14 mouse cellular contexts compared by ENCODE assay signal in the genomic region with DNA sequence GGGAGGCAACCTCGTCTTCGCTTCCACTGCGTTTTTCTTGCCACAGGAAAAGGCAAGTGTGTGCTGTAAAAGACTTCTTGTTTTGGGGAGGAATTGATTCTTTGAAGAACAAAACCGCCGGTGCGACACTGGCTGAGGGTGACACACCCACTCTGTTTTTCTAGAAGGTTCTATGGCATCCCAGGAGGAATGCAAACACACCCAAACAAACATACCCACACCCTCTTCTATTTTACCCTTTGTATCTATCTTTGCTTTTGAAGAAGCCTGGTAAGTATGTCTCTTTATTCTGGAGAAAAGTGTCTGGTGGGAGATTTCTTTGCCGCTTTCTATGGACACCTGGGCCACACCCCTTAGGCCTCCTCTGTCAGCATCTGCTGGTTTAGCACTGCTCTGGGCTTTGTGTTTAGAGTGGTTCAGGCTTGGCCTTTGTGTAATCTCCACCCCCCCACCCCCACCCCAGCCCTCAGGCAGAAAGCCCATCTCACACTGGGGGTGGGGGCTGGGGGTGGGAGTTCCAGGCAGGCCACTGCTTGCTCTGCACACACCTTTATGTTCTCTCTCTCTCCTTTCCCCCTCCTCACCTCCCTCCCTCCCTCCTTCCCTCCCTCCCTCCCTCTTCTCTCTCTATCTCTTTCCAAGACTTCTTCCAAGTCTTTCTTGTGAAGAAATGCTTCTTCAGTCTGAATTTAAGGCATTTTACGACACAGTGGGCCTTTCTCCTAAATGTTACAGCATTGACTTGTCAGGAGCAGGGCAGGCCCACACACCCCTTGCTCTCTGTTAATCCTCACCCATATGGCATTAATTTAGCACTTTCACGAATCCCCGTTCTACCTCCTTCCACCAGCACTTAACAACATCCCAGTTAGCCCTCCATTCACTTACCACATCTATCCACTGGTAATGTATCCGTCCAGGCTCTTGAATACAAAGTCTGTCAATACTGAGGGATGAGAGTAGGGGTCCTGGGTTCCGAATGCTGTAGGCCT.
A peak's percentile ranks its signal among the peaks of the same experiment; 100 is the strongest.
DNase-seq lines count a peak whose midpoint lies in the region; ATAC-seq and TF ChIP-seq lines count a peak whose summit lies in the region.
"Had no signal": no experiment of that assay in that cellular context is flagged by ENCODE, and none has a peak within 500 bp of the region (broad histone marks: within the 10 kb centered on the region; RNA-seq: fewer than 3 reads in every experiment).

No protein-coding gene starts in this region.

- TF ChIP-seq CTCF in layer of hippocampus, adult 2 months (conservative IDR thresholded peaks at IDR 0.05): no peak

- H3K4me1 ChIP-seq in kidney, embryonic 14.5 days (ENCODE audit: control insufficient read depth, insufficient read depth, low read length): 0 out of 2 replicates have a peak, but pooled peaks cover 4% of the 10 kb centered on the region
- peaks cover 24% of the 10 kb centered on the region for H3K4me1 ChIP-seq in embryonic facial prominence, embryonic 14.5 days (ENCODE audit: control insufficient read depth, insufficient read depth, low read length)

- no peak overlapping the region for H3K4me3 ChIP-seq in kidney, embryonic 14.5 days (ENCODE audit: low read length)
- H3K4me3 ChIP-seq in embryonic facial prominence, embryonic 14.5 days (ENCODE audit: low read depth, low read length): no peak overlapping the region
- no peak overlapping the region for H3K4me3 ChIP-seq in myocyte
- no peak overlapping the region for H3K4me3 ChIP-seq in layer of hippocampus, adult 2 months
- H3K4me3 ChIP-seq: midbrain, embryonic 12.5 days; neural tube, embryonic 12.5 days had no signal

- no peak overlapping the region for H3K4me2 ChIP-seq in kidney, embryonic 14.5 days (replicated peaks; ENCODE audit: low read depth, low read length)
- no peak overlapping the region for H3K4me2 ChIP-seq in embryonic facial prominence, embryonic 14.5 days (ENCODE audit: low read depth, low read length)
- H3K4me2 ChIP-seq in myocyte (ENCODE audit: low read depth): peak overlapping the region; percentile 53
- H3K4me2 ChIP-seq: midbrain, embryonic 12.5 days; neural tube, embryonic 12.5 days had no signal

- WGBS in kidney, embryonic 14.5 days: 68% methylated on average over 12 of the region's 12 CpGs
- WGBS in embryonic facial prominence, embryonic 14.5 days: 49% methylated on average over 12 of the region's 12 CpGs

- no peak for DNase-seq in kidney, adult 9 months
- peak; percentile 39 for DNase-seq in WW6 (ENCODE audit: low read depth, low spot score)
- peak; percentile 54 for DNase-seq in embryonic facial prominence, embryonic 14.5 days (ENCODE audit: low spot score)
- DNase-seq in thymus, postnatal 0 days (ENCODE audit: low spot score): no peak
- no peak for DNase-seq in layer of hippocampus, adult 2 months (ENCODE audit: low spot score in 2 of 2)
- no peak for DNase-seq in spleen, postnatal 36 days (ENCODE audit: low spot score in 2 of 2)
- DNase-seq: cerebellum, adult 18-20 months; kidney, postnatal 36 days; right cerebral cortex, postnatal 14 days had no signal

- H3K9me3 ChIP-seq in kidney, embryonic 14.5 days (ENCODE audit: control insufficient read depth, low read length): no peaks in the 10 kb centered on the region
- H3K9me3 ChIP-seq in embryonic facial prominence, embryonic 14.5 days (ENCODE audit: control insufficient read depth, low read length): no peaks in the 10 kb centered on the region
- H3K9me3 ChIP-seq: midbrain, embryonic 12.5 days; neural tube, embryonic 12.5 days had no signal

- H3K79me2 ChIP-seq in myocyte (ENCODE audit: control insufficient read depth, insufficient read depth): no peaks in the 10 kb centered on the region

- H3K36me3 ChIP-seq in kidney, embryonic 14.5 days (ENCODE audit: control insufficient read depth, insufficient read depth, low read length): no peaks in the 10 kb centered on the region
- no peaks in the 10 kb centered on the region for H3K36me3 ChIP-seq in embryonic facial prominence, embryonic 14.5 days (ENCODE audit: control insufficient read depth, insufficient read depth, low read length)
- H3K36me3 ChIP-seq in myocyte (ENCODE audit: control insufficient read depth, insufficient read depth): no peaks in the 10 kb centered on the region
- H3K36me3 ChIP-seq: midbrain, embryonic 12.5 days; neural tube, embryonic 12.5 days had no signal

- H3K27me3 ChIP-seq in kidney, embryonic 14.5 days (ENCODE audit: control insufficient read depth, insufficient read depth, low read length): peaks cover 5% of the 10 kb centered on the region; the same call in 1 of the 2 replicates
- H3K27me3 ChIP-seq in embryonic facial prominence, embryonic 14.5 days (replicated peaks; ENCODE audit: control insufficient read depth, insufficient read depth, low read length): no peaks in the 10 kb centered on the region
- no peaks in the 10 kb centered on the region for H3K27me3 ChIP-seq in myocyte (ENCODE audit: control insufficient read depth, insufficient read depth, insufficient read length)
- H3K27me3 ChIP-seq: midbrain, embryonic 12.5 days; neural tube, embryonic 12.5 days had no signal

- H3K27ac ChIP-seq in kidney, embryonic 14.5 days (ENCODE audit: low read depth, low read length): 0 out of 2 replicates have a peak overlapping the region, but pooled peaks have one; percentile 7
- peak overlapping the region; percentile 61 for H3K27ac ChIP-seq in embryonic facial prominence, embryonic 14.5 days (replicated peaks; ENCODE audit: low read depth, low read length)
- no peak overlapping the region for H3K27ac ChIP-seq in layer of hippocampus, adult 2 months
- H3K27ac ChIP-seq: midbrain, embryonic 12.5 days; neural tube, embryonic 12.5 days had no signal

- H3ac ChIP-seq in myocyte (ENCODE audit: control insufficient read depth, insufficient read length): no peak overlapping the region

- no peak for TF ChIP-seq POLR2A in myocyte (IDR thresholded peaks at IDR 0.05; ENCODE audit: insufficient read length, low read depth)

- no peak overlapping the region for H3K9ac ChIP-seq in kidney, embryonic 14.5 days (ENCODE audit: low read depth, low read length)
- no peak overlapping the region for H3K9ac ChIP-seq in embryonic facial prominence, embryonic 14.5 days (ENCODE audit: low read depth, low read length)
- H3K9ac ChIP-seq: midbrain, embryonic 12.5 days; neural tube, embryonic 12.5 days had no signal

- ATAC-seq in kidney, embryonic 14.5 days (ENCODE audit: low FRiP score, low TSS enrichment): no peak
- peak; percentile 69 for ATAC-seq in embryonic facial prominence, embryonic 14.5 days (ENCODE audit: low read depth)
- ATAC-seq: lung, postnatal 0 days had no signal

TF ChIP-seq in myocyte, 11 proteins besides CTCF, POLR2A, EP300 and RAD21:
- TF ChIP-seq USF1 (IDR thresholded peaks at IDR 0.05; ENCODE audit: low read depth) (no peak), TCF12 (IDR thresholded peaks at IDR 0.05; ENCODE audit: insufficient read depth, poor library complexity, severe bottlenecking) (no peak), MAX (IDR thresholded peaks at IDR 0.05; ENCODE audit: low read depth) (no peak), SRF (IDR thresholded peaks at IDR 0.05; ENCODE audit: control insufficient read depth, insufficient read length, low read depth) (no peak), MYOD1 (IDR thresholded peaks at IDR 0.05; ENCODE audit: control insufficient read depth in 1 of 3, insufficient read length in 2 of 3, low read depth in 2 of 3) (no peak), REST (IDR thresholded peaks at IDR 0.05; ENCODE audit: insufficient read depth, insufficient read length) (no peak), POLR2AphosphoS2 (IDR thresholded peaks at IDR 0.05; ENCODE audit: insufficient read length, low read depth) (no peak), MYOG (IDR thresholded peaks at IDR 0.05; ENCODE audit: control insufficient read depth in 1 of 3, insufficient read depth in 1 of 3, insufficient read length in 2 of 3, low read depth in 2 of 3) (no peak), E2F4 (IDR thresholded peaks at IDR 0.05; ENCODE audit: insufficient read depth) (no peak), CEBPB (IDR thresholded peaks at IDR 0.05; ENCODE audit: insufficient read depth, poor library complexity, severe bottlenecking) (no peak), TCF3 (IDR thresholded peaks at IDR 0.05; ENCODE audit: insufficient read length, low read depth) (no peak)
TF ChIP-seq in myocyte: peak in this region for 0.

Comparison
In these comparisons a context has a peak if more than half of its experiments do, and no peak if none do; other contexts are left out.
1. DNase-seq: peak in WW6 (single experiment) and embryonic facial prominence, embryonic 14.5 days (single experiment); none in kidney, adult 9 months (single experiment), thymus, postnatal 0 days (single experiment), layer of hippocampus, adult 2 months (0 of 2) and spleen, postnatal 36 days (0 of 2).